23 mouse cellular contexts compared by ENCODE assay signal in genomic region chr6:145781966-145782365, GRCm38 (mm10). TPM values are rescaled to one million over a fixed set of nuclear protein-coding genes. Genes with fewer than 3 reads are reported as not detected.
A peak's percentile ranks its signal among the peaks of the same experiment; 100 is the strongest.
DNase-seq lines count a peak whose midpoint lies in the region; ATAC-seq and TF ChIP-seq lines count a peak whose summit lies in the region.
"Had no signal": no experiment of that assay in that cellular context is flagged by ENCODE, and none has a peak within 500 bp of the region (broad histone marks: within the 10 kb centered on the region; RNA-seq: fewer than 3 reads in every experiment).

No protein-coding gene starts in this region.

- 73% methylated on average over 2 of the region's 2 CpGs for WGBS in heart, embryonic 10.5 days
- WGBS in kidney, postnatal 0 days: 55% methylated on average over 2 of the region's 2 CpGs
- WGBS in embryonic facial prominence, embryonic 12.5 days: 42% methylated on average over 2 of the region's 2 CpGs
- WGBS in limb, embryonic 15.5 days: 54% methylated on average over 2 of the region's 2 CpGs

- no peaks in the 10 kb centered on the region for H3K9me3 ChIP-seq in heart, embryonic 10.5 days
- no peaks in the 10 kb centered on the region for H3K9me3 ChIP-seq in kidney, postnatal 0 days (replicated peaks; ENCODE audit: low read length)
- no peaks in the 10 kb centered on the region for H3K9me3 ChIP-seq in embryonic facial prominence, embryonic 12.5 days
- no peaks in the 10 kb centered on the region for H3K9me3 ChIP-seq in limb, embryonic 15.5 days
- H3K9me3 ChIP-seq: heart, embryonic 12.5 days; hindbrain, embryonic 13.5 days; intestine, embryonic 15.5 days; liver, embryonic 12.5 days had no signal

- no peak for DNase-seq in heart, embryonic 10.5 days (ENCODE audit: low spot score)
- no peak for DNase-seq in heart, postnatal 25 days (ENCODE audit: low spot score)
- DNase-seq in kidney, postnatal 0 days (ENCODE audit: low spot score): peak; percentile 26
- no peak for DNase-seq in kidney, postnatal 25 days
- no peak for DNase-seq in ovary, postnatal 36 days (ENCODE audit: low spot score)
- no peak for DNase-seq in right cerebral cortex, postnatal 25 days
- DNase-seq: adrenal gland, postnatal 10 days; embryo, embryonic 11 days; lung, adult 2 months; midbrain, embryonic 14.5 days; right cerebral cortex, postnatal 4 days; thymus, adult 2 months had no signal

- H3K9ac ChIP-seq in kidney, postnatal 0 days (ENCODE audit: low read depth, low read length): no peak overlapping the region
- no peak overlapping the region for H3K9ac ChIP-seq in embryonic facial prominence, embryonic 12.5 days
- H3K9ac ChIP-seq in limb, embryonic 15.5 days: no peak overlapping the region
- H3K9ac ChIP-seq: heart, embryonic 12.5 days; hindbrain, embryonic 13.5 days; intestine, embryonic 15.5 days; liver, embryonic 12.5 days had no signal

- peaks cover 4% of the 10 kb centered on the region; the same call in 1 of the 2 replicates for H3K36me3 ChIP-seq in heart, embryonic 10.5 days
- no peaks in the 10 kb centered on the region for H3K36me3 ChIP-seq in kidney, postnatal 0 days (ENCODE audit: insufficient read depth, low read length)
- no peaks in the 10 kb centered on the region for H3K36me3 ChIP-seq in embryonic facial prominence, embryonic 12.5 days
- no peaks in the 10 kb centered on the region for H3K36me3 ChIP-seq in limb, embryonic 15.5 days
- H3K36me3 ChIP-seq: heart, embryonic 12.5 days; hindbrain, embryonic 13.5 days; intestine, embryonic 15.5 days; liver, embryonic 12.5 days had no signal

- no peaks in the 10 kb centered on the region for H3K27me3 ChIP-seq in heart, embryonic 10.5 days (ENCODE audit: insufficient read depth, poor library complexity, severe bottlenecking)
- no peaks in the 10 kb centered on the region for H3K27me3 ChIP-seq in kidney, postnatal 0 days (ENCODE audit: insufficient read depth, low read length)
- H3K27me3 ChIP-seq in embryonic facial prominence, embryonic 12.5 days: no peaks in the 10 kb centered on the region
- no peaks in the 10 kb centered on the region for H3K27me3 ChIP-seq in limb, embryonic 15.5 days
- H3K27me3 ChIP-seq: heart, embryonic 12.5 days; hindbrain, embryonic 13.5 days; intestine, embryonic 15.5 days; liver, embryonic 12.5 days had no signal

- no peak; the same call in 1 of the 2 replicates for ATAC-seq in kidney, postnatal 0 days (replicated peaks; ENCODE audit: low FRiP score, low read depth)
- no peak for ATAC-seq in embryonic facial prominence, embryonic 12.5 days (ENCODE audit: insufficient number of reproducible peaks, insufficient read depth, low FRiP score, low TSS enrichment)
- no peak for ATAC-seq in limb, embryonic 15.5 days (ENCODE audit: insufficient number of reproducible peaks, low FRiP score, low TSS enrichment, low read depth)
- ATAC-seq: activated CD4-positive, CD25-positive, alpha-beta regulatory T cell, adult 4 months; forebrain, embryonic 14.5 days; intestine, embryonic 15.5 days; liver, embryonic 12.5 days had no signal

- peak overlapping the region; percentile 47; the same call in 1 of the 2 replicates for H3K27ac ChIP-seq in heart, embryonic 10.5 days
- no peak overlapping the region for H3K27ac ChIP-seq in kidney, postnatal 0 days
- peak overlapping the region; percentile 37; the same call in 1 of the 2 replicates for H3K27ac ChIP-seq in embryonic facial prominence, embryonic 12.5 days
- H3K27ac ChIP-seq in limb, embryonic 15.5 days: peak overlapping the region; percentile 61
- H3K27ac ChIP-seq: hindbrain, embryonic 13.5 days; intestine, embryonic 15.5 days; liver, embryonic 12.5 days had no signal

- no peak for TF ChIP-seq CTCF in kidney, postnatal 0 days (IDR thresholded peaks at IDR 0.05; ENCODE audit: low read depth)

- H3K4me2 ChIP-seq in kidney, postnatal 0 days (ENCODE audit: low read length): no peak overlapping the region
- H3K4me2 ChIP-seq in embryonic facial prominence, embryonic 12.5 days (replicated peaks): no peak overlapping the region
- H3K4me2 ChIP-seq in limb, embryonic 15.5 days: no peak overlapping the region
- H3K4me2 ChIP-seq: heart, embryonic 12.5 days; hindbrain, embryonic 13.5 days; intestine, embryonic 15.5 days; liver, embryonic 12.5 days had no signal

- intact Hi-C loops in heart, postnatal 25 days (cut with DNase I): no loop called here

- H3K4me1 ChIP-seq in heart, embryonic 10.5 days: peaks cover 34% of the 10 kb centered on the region
- H3K4me1 ChIP-seq in kidney, postnatal 0 days (replicated peaks; ENCODE audit: insufficient read depth, low read length): 0 out of 2 replicates have a peak, but pooled peaks cover 6% of the 10 kb centered on the region
- H3K4me1 ChIP-seq in embryonic facial prominence, embryonic 12.5 days: peaks cover 10% of the 10 kb centered on the region; the same call in 1 of the 2 replicates
- peaks cover 23% of the 10 kb centered on the region for H3K4me1 ChIP-seq in limb, embryonic 15.5 days
- H3K4me1 ChIP-seq: intestine, embryonic 15.5 days; megakaryocyte, embryonic 14.5 days had no signal

- H3K4me3 ChIP-seq in heart, embryonic 10.5 days: no peak overlapping the region
- H3K4me3 ChIP-seq in kidney, postnatal 0 days (replicated peaks; ENCODE audit: low read depth, low read length): no peak overlapping the region
- H3K4me3 ChIP-seq in embryonic facial prominence, embryonic 12.5 days: no peak overlapping the region
- H3K4me3 ChIP-seq in limb, embryonic 15.5 days: no peak overlapping the region
- H3K4me3 ChIP-seq: erythroblast, embryonic 14.5 days; heart, embryonic 12.5 days; hindbrain, embryonic 13.5 days; intestine, embryonic 15.5 days; liver, embryonic 12.5 days; megakaryocyte, embryonic 14.5 days; myocyte had no signal

RNA-seq across cellular contexts. Expression of gene Rassf8, which starts 35.4 kb away (rescaled TPM):
- 7.2 and 8.6 TPM in 2 replicates for polyA plus RNA-seq in heart, embryonic 10.5 days (2016; fragmentation: Nextera tagmentation; extraction: Ambion mirVana)
- 10 to 100 TPM; 56.4 to 56.8 TPM for total RNA-seq in heart, postnatal 25 days (2021)
- polyA plus RNA-seq in kidney, postnatal 0 days (2015; fragmentation: Nextera tagmentation; extraction: Ambion mirVana): 10.3 and 11.0 TPM in 2 replicates
- 8.2 and 9.1 TPM in 2 replicates for polyA plus RNA-seq in embryonic facial prominence, embryonic 12.5 days (2016; fragmentation: Nextera tagmentation; extraction: Ambion mirVana)
- polyA plus RNA-seq in limb, embryonic 15.5 days (2015; fragmentation: Nextera tagmentation; extraction: Ambion mirVana): 9.9 and 13.6 TPM in 2 replicates
- polyA plus RNA-seq: erythroblast, embryonic 14.5 days had no signal
